Mouse (Mus musculus) CH12.LX (cell line): ENCODE data around the gene Tm7sf3.

Experiments used
- CTCF ChIP-seq, 2 experiments: IDR thresholded peaks in 1 of 2; conservative IDR thresholded peaks in 1 of 2; 2 replicates each; pipeline ENCODE4 v1.5.1; 2011 to 2012; ENCODE audit warnings: low read depth in 2 of 2, low read length in 2 of 2, improper control_type of control experiment in 1 of 2, inconsistent platforms in 1 of 2, mild to moderate bottlenecking in 1 of 2, moderate library complexity in 1 of 2
- EP300 ChIP-seq: IDR thresholded peaks from 2 replicates; pipeline ENCODE4 v1.6.1; 2011; ENCODE audit warnings: low read length, improper control_type of control experiment
- HCFC1 ChIP-seq: IDR thresholded peaks from 2 replicates; pipeline ENCODE4 v1.6.1; 2012; ENCODE audit warnings: low read depth, mild to moderate bottlenecking, inconsistent platforms, low read length, improper control_type of control experiment
- MAFK ChIP-seq: IDR thresholded peaks from 2 replicates; pipeline ENCODE4 v1.6.1; 2011; ENCODE audit warnings: low read length, improper control_type of control experiment; ENCODE audit not compliant: insufficient replicate concordance
- MAX ChIP-seq: IDR thresholded peaks from 2 replicates; pipeline ENCODE4 v1.6.1; 2011; ENCODE audit warnings: low read length, improper control_type of control experiment
- MXI1 ChIP-seq: IDR thresholded peaks from 2 replicates; pipeline ENCODE4 v1.6.1; 2011; ENCODE audit warnings: mild to moderate bottlenecking, low read depth, low read length, improper control_type of control experiment
- POLR2A ChIP-seq: IDR thresholded peaks from 2 replicates; pipeline ENCODE4 v1.6.1; 2011; ENCODE audit warnings: low read depth, mild to moderate bottlenecking, improper control_type of control experiment, low read length
- TCF12 ChIP-seq: IDR thresholded peaks from 2 replicates; pipeline ENCODE4 v1.6.1; 2014; ENCODE audit warnings: low read depth, mild to moderate bottlenecking, inconsistent platforms, low read length, improper control_type of control experiment
- ZC3H11A ChIP-seq: IDR thresholded peaks from 2 replicates; pipeline ENCODE4 v1.6.1; 2012; ENCODE audit warnings: low read depth, mild to moderate bottlenecking, inconsistent platforms, low read length, improper control_type of control experiment
- ZNF384 ChIP-seq: IDR thresholded peaks from 2 replicates; pipeline ENCODE4 v1.6.1; 2012; ENCODE audit warnings: low read depth, low read length, improper control_type of control experiment, inconsistent platforms

DNA sequence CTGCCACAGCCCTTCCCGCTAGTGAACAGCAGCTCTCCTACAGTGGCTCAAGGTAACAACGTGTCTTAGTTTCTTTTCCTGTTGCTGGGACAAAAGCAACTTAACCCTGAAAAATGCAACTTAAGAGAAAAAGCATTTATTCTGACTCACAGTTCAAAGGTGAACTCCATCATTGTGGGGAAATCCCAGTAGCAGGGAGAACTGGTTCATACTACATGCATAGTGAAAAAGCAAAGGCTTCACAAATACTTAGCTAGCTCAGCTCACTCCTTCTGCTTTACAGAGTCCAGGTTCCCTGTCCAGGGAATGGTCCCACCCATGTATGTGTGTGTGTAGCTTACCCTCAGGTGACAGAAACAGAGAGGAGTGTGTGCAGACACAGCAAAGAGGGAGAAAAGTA lies 26.0 kb downstream of the Tm7sf3 start:
- TF ChIP-seq HCFC1: no peak
- TF ChIP-seq ZC3H11A: no peak
- TF ChIP-seq POLR2A: no peak
- TF ChIP-seq EP300: no peak
- TF ChIP-seq ZNF384: no peak
- TF ChIP-seq MXI1: no peak
- TF ChIP-seq MAX: no peak
- TF ChIP-seq CTCF (conservative IDR thresholded peaks at IDR 0.05 in 1 of 2, IDR thresholded peaks at IDR 0.05 in 1 of 2; ENCODE audit: low read depth in 2 of 2, low read length in 2 of 2): no peak
- no peak for TF ChIP-seq MAFK
- TF ChIP-seq TCF12: no peak
